Mouse (Mus musculus) small intestine, adult 10 weeks (tissue): ENCODE results near the gene Olfr877. TPM values are rescaled to one million over a fixed set of nuclear protein-coding genes. Genes with fewer than 3 reads are reported as not detected.

Experiments used
- polyA plus RNA-seq: library from polyadenylated mRNA; stranded (reverse); fragments of 350-450 nt; fragmentation: Illumina TruSeq; extraction: RNeasy Lipid Tissue Mini Kit (QIAGEN cat#74804); gene quantifications from one replicate; pipeline ENCODE4 v1.2.3, GENCODE M21; 2014; ENCODE audit warnings: low replicate concordance

Gene Olfr877
- not detected for polyA plus RNA-seq

GRCm38 (mm10) chr9:37853969-37854368 lies at the start of gene Olfr877:
Olfr877 (plus strand) TSS chr9:37854269.

GRCm38 (mm10) chr9:37896661-37897060 lies 42.6 kb downstream of the Olfr877 start, which contains the start of gene Olfr145:
Olfr145 (plus strand) TSS chr9:37896724.

Other genes starting within 250 kb of the Olfr877 start
- gene Spa17, start 240.5 kb upstream of the Olfr877 start, polyA plus RNA-seq = 12.0 TPM
- 25.2 TPM for gene Tbrg1, start 197.0 kb upstream of the Olfr877 start, polyA plus RNA-seq
- gene Panx3, start 185.0 kb upstream of the Olfr877 start, polyA plus RNA-seq = not detected
- not detected for gene Olfr160, start 138.0 kb upstream of the Olfr877 start, polyA plus RNA-seq
- gene Olfr874, start 109.2 kb upstream of the Olfr877 start, polyA plus RNA-seq = not detected
- not detected for gene Olfr875, start 82.4 kb upstream of the Olfr877 start, polyA plus RNA-seq
- gene Olfr876, start 51.2 kb upstream of the Olfr877 start, polyA plus RNA-seq = not detected
- gene Olfr145, start 42.5 kb downstream of the Olfr877 start, polyA plus RNA-seq = not detected
- gene Olfr878, start 63.6 kb downstream of the Olfr877 start, polyA plus RNA-seq = not detected
- not detected for gene Olfr881, start 137.6 kb downstream of the Olfr877 start, polyA plus RNA-seq
- gene Olfr883, start 171.5 kb downstream of the Olfr877 start, polyA plus RNA-seq = not detected
- not detected for gene Olfr884, start 192.3 kb downstream of the Olfr877 start, polyA plus RNA-seq
- not detected for gene Olfr885, start 207.1 kb downstream of the Olfr877 start, polyA plus RNA-seq
- not detected for gene Olfr887, start 229.8 kb downstream of the Olfr877 start, polyA plus RNA-seq